Mouse (Mus musculus) cerebellum, adult 9-11 months (tissue): ENCODE measurements at regions not wholly inside any gene's neighbourhood (a gene's known extent, or its start where the extent isn't known, plus 50 kb on each side); places are given as distances from the start of the nearest gene placed in this dataset.

ENCODE experiments used
- DNase-seq: peaks from one replicate; pipeline ENCODE4 v3.0.0; 2022

DNA sequence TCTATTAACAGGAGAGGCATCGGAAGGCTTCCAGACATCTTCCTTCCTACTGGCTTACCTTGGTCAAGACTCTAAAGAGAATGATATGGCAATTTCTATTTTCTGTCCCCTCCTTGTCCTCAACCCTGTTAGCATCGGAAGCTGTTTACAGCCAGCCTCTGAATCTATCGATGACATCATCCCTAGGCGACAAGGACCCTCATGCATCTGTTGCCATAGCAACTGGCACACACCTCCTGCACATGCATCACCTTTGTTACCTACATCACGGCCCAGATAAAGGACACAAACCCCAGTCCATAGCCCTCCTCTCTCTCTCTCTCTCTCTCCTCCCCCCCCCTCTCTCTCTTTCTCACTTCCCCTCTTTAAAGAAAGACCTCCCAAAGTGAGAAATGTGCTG lies 123.1 kb upstream of the Cdkn3 start:
- no peak for DNase-seq

DNA sequence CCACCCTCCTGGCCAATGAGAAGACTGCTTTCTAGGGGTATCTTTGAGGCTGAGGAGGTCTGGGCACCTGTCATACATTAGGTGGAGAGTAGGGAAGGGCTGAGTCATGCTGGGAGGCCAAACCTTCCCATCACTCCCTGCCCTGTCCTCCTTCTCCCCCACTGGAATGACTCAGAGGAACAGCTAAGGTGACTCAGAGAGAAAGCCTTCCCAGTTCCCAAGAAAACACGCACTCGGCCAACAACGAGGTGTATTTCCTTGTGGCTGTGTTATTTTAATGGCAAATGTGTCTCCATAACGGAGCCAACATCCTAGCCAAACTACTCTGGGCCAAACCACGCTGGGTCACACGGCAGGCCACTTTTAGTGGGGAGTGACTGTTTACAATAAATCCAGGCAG lies 124.0 kb upstream of the Cdkn3 start:
- no peak for DNase-seq

DNA sequence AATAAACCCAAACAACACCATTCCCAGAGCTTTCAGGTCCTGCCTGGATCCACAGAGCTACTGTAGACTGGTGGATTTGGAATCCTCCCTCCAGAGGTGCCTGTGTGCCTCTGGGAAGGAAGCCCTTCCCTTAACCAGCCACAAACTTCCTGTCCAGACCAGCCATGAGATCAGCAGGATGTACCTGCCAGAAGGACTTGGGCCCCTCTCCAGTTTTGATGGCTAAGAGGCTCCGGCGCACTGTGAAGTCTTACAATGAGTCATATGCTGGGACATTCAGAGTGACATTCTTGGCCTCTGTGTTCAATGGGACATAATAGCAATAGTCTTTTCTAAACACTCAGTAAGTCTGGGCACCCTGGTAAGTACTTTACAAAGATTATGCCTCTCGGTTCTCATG lies 125.0 kb upstream of the Cdkn3 start:
- DNase-seq = no peak

DNA sequence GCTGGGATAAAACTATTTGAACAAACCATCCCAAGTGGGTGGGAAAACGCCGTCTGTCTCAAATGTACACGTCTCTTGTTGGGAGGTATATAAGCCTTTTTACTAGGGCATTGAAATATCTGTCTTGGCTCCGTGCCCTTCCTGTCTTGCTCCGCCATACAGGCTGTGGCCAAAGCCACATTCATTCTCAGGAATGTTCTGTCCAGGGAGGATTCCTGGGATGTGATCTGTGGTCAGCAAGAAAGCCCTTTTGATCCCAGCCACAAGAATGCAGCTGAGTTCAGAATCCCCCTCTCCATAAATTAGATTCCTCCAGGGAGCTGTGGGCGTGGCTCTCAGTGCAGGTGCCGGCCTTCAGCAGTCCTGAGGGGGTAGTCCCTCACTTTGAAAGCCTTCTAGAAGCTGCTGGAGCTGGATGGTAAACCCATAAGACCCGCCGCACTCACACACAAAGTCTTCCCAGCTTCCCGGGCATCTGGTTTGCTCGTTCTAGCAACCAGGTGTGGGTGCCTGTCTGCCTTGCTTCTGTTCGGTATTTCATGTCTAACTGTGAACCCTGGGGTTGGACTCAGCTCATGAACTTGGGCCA lies 125.6 kb upstream of the Cdkn3 start:
- no peak for DNase-seq

DNA sequence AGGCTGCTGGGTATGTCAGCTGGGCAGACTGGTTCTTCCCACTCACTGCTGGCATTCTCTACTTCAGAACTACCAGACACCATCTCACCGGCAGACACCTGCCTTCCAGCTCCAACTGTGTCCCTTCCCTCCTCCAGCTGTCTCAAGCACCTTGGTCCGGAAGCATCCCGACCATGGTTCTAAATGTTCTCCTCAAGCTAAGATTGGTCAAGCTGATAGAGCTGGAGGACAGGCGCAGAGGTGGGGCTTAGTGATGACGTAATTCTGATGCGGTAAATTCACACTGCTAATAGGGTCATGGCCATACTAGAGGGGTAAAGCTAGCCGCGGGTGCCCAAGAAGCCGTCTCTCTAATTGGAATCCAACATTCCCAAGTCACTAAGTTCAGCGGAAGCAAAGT lies 126.1 kb upstream of the Cdkn3 start:
- DNase-seq = no peak

- DNase-seq = no peak
These were observed 132.7 kb upstream of the Cdkn3 start for GRCm38 (mm10) chr14:46627690-46628089.

DNA sequence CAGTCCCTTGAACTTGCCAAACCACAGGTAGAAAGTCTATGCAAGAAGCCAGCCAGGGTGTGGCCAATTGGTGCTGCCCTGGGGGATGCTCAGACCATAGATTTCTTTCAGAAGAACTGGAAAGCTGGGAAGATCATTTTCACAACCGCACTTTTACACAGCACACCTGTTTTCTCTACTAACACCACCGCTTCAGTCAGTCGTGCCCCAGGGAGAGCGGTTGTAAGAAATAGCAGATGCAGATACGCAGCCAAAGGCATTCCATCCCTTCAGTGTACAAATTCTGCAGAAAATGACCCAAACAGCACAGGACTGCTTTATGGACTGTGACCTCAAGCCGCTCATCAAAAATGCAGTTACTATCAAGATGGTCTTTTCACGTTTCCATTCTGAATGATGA lies 134.6 kb upstream of the Cdkn3 start:
- DNase-seq = no peak

- no peak for DNase-seq
These were observed 136.7 kb upstream of the Cdkn3 start for GRCm38 (mm10) chr14:46623645-46624044.

GRCm38 (mm10) chr14:46616030-46616429 lies 144.3 kb upstream of the Cdkn3 start:
- DNase-seq = no peak

DNA sequence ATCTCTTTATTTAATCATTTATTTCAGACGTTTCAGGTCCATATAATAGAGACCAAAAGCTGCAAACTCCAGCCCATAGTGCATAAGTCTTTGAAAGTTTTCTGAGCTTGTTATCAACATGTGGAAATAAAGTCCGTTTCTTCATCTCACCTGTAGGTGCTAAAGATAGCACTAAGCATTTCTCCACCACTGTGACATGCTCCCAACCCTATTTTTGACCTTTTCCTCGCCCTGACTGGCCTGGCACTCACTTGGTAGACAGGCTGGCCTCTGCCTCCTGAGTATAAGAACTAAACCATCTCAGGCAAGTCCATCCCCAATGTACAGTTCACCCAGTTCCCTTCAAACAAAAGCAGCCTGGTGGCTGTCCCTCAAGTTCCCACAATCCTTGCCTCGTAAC lies 145.4 kb upstream of the Cdkn3 start:
- DNase-seq = no peak

DNA sequence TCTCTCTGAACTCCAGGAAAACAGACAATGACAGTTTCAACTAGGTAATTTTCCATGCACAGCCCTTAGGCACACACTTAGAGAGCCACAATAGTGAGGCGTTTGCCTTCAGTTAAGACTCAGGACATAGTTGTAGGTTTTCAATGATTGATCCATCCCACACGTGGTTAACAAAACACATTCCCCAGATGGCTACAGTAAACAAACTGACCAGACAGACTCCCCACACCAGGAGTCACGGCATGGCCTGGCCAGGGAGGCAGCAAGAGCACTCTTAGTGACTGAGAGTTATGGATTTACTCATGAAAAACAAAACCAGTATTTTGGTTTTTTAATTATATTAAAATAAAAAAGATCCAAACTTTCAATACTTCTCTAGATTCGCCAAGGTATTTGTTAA lies 146.6 kb upstream of the Cdkn3 start:
- no peak for DNase-seq

GRCm38 (mm10) chr14:46613211-46613610 lies 147.1 kb upstream of the Cdkn3 start:
- DNase-seq = no peak

- DNase-seq = no peak
These were observed 147.8 kb upstream of the Cdkn3 start for GRCm38 (mm10) chr14:46612584-46612983.

- DNase-seq = no peak
These were observed 149.4 kb upstream of the Cdkn3 start for GRCm38 (mm10) chr14:46610926-46611325.

DNA sequence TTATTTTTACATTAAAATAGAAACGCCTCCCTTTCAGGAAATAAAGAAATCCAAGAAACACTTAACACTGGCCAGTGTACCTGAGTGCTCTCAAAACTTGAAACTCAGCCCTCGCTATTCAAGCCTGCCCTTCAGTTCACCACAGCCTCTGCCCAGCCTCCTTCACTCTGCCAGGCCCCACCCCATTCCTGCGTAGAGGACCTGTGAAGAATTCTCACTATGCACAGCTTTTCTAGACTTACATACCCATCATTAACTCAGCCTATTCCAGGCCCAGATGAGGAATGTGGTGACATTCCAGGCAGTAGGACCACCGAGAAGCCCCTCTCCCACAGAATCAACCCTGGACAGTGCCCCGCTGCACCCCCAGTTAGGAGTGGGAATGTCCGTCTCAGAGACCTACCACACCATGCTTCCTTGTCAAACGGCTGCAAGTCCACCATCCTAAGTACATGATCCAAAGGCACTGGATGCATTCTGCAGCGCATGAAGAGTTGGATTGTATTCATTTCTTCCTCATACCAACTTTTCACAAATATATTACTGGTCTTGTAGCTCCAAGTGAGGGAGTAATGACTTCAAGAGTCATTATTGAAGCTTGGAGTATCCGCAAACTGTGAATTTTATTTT lies 150.0 kb upstream of the Cdkn3 start:
- no peak for DNase-seq

GRCm38 (mm10) chr14:46606694-46607093 lies 153.6 kb upstream of the Cdkn3 start:
- DNase-seq = no peak

DNA sequence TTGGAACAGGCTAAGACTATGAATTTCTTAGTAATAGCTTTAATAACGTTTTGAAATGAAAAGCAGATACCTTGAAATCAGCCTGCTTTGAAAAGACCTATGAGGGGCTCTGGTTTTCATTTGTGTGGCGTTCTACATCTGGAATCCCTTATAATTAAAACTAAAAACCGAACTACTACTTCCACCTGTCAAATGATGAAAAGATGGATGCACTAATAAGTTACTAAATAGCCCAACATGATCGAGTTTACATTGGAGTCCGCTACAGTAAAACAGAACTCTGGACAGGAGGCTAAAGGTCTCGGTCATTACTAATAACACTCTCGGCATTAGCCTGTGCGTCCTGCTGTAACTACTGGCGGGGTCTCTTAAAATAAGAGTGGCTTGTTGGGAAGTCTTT lies 154.3 kb upstream of the Cdkn3 start:
- no peak for DNase-seq

GRCm38 (mm10) chr14:46604886-46605531 lies 155.3 kb upstream of the Cdkn3 start:
- DNase-seq = peak; percentile 7

GRCm38 (mm10) chr14:46604156-46604885 lies 156.0 kb upstream of the Cdkn3 start:
- no peak for DNase-seq

DNA sequence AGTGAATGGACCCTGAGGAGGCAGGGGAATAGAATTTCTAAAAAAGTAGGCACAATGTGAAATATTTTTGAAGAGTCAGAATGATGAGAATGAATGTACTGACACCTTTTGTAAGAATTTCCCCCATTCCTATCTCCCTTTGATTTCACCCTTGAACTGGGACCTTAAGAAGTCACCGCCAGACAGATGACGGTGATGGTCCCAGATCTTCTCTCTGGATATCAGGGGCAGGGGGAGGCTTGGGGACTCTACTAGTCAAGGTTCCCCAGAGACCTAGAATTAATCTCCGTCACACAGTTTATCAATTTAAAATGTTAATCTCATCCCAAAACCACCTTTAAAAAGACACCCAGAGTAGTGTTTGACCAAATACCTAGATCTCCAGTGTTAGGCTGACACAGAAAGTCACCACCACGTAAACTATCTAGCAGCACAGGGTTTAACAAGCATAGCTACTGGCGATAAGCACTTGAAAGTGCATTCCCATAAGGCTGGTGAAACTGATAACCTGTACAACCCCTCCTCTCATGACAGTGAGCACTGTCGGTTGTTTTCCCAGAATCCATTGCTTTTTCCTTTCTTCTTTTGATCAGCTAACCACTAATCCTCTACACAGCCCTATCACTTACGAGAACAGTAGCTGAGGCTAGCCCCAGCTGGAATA lies 163.5 kb upstream of the Cdkn3 start:
- no peak for DNase-seq

DNA sequence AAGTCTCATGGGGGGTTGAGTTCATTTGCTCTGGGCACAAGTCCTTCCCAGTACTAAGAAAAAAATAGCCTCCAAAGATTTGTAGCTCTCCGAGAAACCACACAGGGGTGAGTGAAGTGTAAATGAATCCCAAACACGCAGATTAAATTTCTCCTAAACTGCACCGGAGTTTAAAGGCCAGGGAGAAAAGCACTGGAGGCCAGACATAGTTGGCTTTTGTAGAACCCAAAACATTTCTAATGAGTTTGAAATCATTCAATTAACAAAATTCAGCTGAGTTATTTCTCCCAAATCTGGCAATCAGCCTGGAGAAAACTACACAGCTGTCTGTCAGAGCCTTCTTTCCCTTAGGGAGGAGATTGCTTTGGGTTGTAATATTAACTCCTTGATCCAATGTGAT lies 166.2 kb upstream of the Cdkn3 start:
- DNase-seq = no peak

- DNase-seq = no peak
These were observed 168.5 kb upstream of the Cdkn3 start for GRCm38 (mm10) chr14:46591753-46592359.

GRCm38 (mm10) chr14:46591211-46591610 lies 169.1 kb upstream of the Cdkn3 start:
- no peak for DNase-seq
